Mouse (Mus musculus): ENCODE measurements around the gene Ccdc18. TPM values are rescaled to one million over a fixed set of nuclear protein-coding genes. Genes with fewer than 3 reads are reported as not detected.
"Not testable (repeated sequence)": the region's sequence is repeated elsewhere in the genome, so short reads cannot be mapped to it uniquely, and the experiment has no call there.

Ccdc18 gene
- polyA plus RNA-seq, 1 experiment from 2014 or later = 9.8 TPM

DNA sequence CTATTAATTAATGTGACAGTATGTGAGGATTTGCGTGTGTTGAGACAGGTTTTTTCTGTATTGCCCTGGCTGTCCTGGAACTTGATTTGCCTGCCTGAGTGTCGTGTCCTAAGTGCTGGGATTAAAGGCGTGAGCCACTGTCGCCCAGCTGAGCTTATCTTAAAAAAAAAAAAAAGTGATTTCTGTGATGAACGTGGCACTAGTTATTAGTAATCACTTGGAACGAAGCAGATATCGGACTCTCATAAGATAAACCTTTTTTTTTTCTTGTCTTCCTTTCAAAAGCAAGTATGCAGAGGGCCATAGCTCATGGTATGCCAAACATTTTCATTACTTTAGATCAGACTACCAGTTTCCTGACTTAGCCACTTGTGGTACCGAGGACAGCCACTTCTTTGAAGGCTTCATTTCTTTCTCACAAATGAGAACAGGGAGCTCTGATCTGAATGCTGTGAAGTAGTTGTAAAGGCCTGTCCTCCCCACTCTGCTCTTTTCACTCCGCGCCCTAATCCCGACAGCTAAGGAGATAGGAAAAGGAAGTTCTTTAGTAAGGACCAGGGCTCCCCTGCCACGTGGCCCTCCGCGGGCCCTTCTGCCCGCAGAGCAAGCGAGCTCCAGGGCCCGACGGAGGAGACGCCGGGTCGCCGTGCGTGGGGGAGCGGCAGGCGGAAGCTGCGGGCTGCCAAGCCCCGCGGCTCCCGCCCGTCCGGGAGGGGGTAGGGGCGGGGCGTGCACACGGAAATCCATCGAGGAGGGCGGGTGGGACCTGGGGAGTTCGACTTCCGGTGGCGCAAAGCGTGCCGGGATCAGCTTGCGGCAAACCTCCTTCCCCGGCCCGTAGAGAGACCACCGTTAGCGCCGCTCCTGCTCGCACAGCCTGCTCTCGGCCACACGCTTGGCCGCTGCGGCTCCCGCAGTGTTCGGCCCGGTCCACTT, 135.7 kb downstream of the Ccdc18 start, which contains the start of gene Dr1:
TSS of gene Dr1 (plus strand) at position 771 of the 936 bp plus-strand sequence.
- WGBS = 2% methylated on average over 55 of the region's 55 CpGs
- peak; percentile 94 for DNase-seq (ENCODE audit: low spot score)
- H3K27me3 ChIP-seq (ENCODE audit: insufficient read depth, poor library complexity, severe bottlenecking) = no peaks in the 10 kb centered on the region
- no peaks in the 10 kb centered on the region for H3K9me3 ChIP-seq
- H3K27ac ChIP-seq = peak within 1 kb of the TSS; percentile 98
- H3K36me3 ChIP-seq = peaks cover 4% of the 10 kb centered on the region; the same call in 1 of the 2 replicates
- H3K4me1 ChIP-seq = peaks cover 12% of the 10 kb centered on the region; the same call in 1 of the 2 replicates
- peak within 1 kb of the TSS; percentile 92 for H3K4me3 ChIP-seq

DNA sequence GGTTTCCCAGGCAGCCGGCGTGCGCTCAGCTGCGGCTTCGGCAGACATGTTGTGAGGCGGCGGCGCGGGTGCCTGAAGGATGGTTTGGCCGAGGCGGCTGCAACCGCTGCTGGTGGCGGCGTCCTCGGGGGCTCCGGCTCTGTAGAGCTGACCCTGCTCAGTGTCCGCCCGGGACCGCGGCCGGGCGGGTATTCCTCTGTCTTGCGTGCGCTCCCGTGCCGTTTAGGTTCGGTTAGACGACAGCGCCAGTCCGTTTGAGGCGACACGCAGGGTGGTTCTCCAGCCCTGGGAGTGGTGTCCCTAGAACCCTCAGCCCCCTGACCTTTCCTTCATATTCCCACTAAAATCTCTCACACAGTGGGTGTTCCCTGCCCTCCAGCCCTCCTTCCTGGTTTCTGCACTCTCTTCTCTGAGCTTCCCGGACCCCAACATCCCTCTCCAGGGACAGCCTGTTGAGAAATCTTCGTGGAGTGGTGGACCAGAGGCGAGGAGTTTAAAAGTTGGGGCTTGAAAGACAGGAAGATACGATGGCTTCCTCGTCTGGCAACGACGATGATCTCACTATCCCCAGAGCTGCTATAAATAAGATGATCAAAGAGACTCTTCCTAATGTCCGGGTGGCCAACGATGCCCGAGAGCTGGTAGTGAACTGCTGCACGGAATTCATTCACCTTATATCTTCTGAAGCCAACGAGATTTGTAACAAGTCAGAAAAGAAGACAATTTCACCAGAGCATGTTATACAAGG, 136.6 kb downstream of the Ccdc18 start:
- WGBS = under 1% methylated on average over 44 of the region's 44 CpGs
- Histone ChIP-seq H3K36me3 (peaks cover 8% of the 10 kb centered on the region; the same call in 1 of the 2 replicates), H3K27ac (peak overlapping the region; percentile 98), H3K27me3 (ENCODE audit: insufficient read depth, poor library complexity, severe bottlenecking) (no peaks in the 10 kb centered on the region), H3K9me3 (no peaks in the 10 kb centered on the region), H3K4me1 (peaks cover 12% of the 10 kb centered on the region; the same call in 1 of the 2 replicates), H3K4me3 (peak overlapping the region; percentile 92)
- DNase-seq (ENCODE audit: low spot score) = peak; percentile 77

DNA sequence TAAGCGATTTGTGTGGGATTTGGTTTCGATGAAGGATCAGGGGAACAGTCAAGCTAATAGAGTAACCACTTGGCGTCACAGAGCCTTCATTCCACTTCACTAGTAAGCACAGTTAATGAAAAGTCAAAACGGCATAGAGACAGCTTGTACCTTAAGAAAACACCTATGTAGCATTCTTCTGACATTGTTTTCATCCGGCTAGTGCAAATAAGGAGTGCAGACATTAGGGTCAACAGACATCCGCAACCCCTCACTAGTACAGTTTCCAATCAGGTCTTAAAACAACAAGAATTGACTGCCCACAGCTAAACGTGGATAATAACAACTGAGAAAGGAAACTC, 137.1 kb downstream of the Ccdc18 start:
- Histone ChIP-seq H3K4me1 (peaks cover 12% of the 10 kb centered on the region; the same call in 1 of the 2 replicates), H3K9me3 (no peaks in the 10 kb centered on the region), H3K36me3 (peaks cover 8% of the 10 kb centered on the region; the same call in 1 of the 2 replicates), H3K4me3 (peak overlapping the region; percentile 92), H3K27me3 (ENCODE audit: insufficient read depth, poor library complexity, severe bottlenecking) (no peaks in the 10 kb centered on the region), H3K27ac (peak overlapping the region; percentile 98; the same call in 1 of the 2 replicates)
- no peak for DNase-seq (ENCODE audit: low spot score)
- 12% methylated on average over 7 of the region's 7 CpGs for WGBS

DNA sequence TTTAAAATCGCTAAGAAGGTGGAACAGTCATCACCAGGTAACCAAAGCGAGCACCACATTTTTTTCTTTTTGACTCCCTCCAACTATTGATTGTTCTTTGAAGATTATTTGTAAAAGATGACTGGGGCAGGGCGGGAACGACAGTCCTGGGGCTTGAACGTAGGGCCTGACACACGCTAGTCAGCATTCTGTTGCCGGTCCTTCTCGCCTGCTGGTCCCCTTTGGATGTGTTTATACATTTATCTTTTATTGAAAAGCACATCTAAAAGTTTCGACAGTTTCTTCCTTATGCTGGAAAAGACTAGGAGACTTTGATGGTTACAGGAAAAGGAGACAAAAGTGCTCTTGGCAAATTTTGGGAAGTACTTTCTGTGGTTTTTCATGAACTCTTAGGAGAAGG, 137.7 kb downstream of the Ccdc18 start:
- DNase-seq (ENCODE audit: low spot score) = no peak
- Histone ChIP-seq H3K27me3 (ENCODE audit: insufficient read depth, poor library complexity, severe bottlenecking) (no peaks in the 10 kb centered on the region), H3K4me1 (peaks cover 12% of the 10 kb centered on the region; the same call in 1 of the 2 replicates), H3K27ac (no peak overlapping the region), H3K9me3 (no peaks in the 10 kb centered on the region), H3K4me3 (peak overlapping the region; percentile 92), H3K36me3 (peaks cover 8% of the 10 kb centered on the region; the same call in 1 of the 2 replicates)
- 41% methylated on average over 9 of the region's 9 CpGs for WGBS

DNA sequence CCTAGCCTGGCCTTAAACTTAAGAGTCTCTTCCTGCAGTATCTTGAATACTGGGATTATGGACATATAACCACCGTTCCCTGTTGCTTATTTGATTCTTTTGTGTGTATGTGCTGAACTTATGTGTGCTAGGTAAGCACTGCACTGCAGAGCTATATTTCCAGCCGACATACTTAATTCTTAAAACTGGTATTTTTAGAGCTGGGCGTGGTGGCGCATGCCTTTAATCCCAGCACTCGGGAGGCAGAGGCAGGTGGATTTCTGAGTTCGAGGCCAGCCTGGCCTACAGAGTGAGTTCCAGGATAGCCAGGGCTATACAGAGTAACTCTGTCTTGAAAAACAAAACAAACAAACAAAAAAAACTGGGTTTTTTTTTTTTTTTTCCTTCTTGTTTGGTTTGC, 138.7 kb downstream of the Ccdc18 start:
- not testable (repeated sequence) for DNase-seq (ENCODE audit: low spot score); H3K27ac ChIP-seq; H3K9me3 ChIP-seq; H3K27me3 ChIP-seq (ENCODE audit: insufficient read depth, poor library complexity, severe bottlenecking)
- H3K4me3 ChIP-seq = peak overlapping the region; percentile 92
- H3K4me1 ChIP-seq = peaks cover 12% of the 10 kb centered on the region; the same call in 1 of the 2 replicates
- 92% methylated on average over 6 of the region's 6 CpGs for WGBS
- H3K36me3 ChIP-seq = peaks cover 15% of the 10 kb centered on the region

Other genes starting within 250 kb of the Ccdc18 start
- 61.9 and 78.8 TPM in 2 replicates for gene Rpl5, start 232.4 kb upstream of the Ccdc18 start, polyA plus RNA-seq (2016; fragmentation: Nextera tagmentation; extraction: Ambion mirVana)
- gene Fam69a, start 145.8 kb upstream of the Ccdc18 start, polyA plus RNA-seq (2016; fragmentation: Nextera tagmentation; extraction: Ambion mirVana) = 18.6 and 20.0 TPM in 2 replicates
- 99.8 and 115 TPM in 2 replicates for gene Mtf2, start 67.2 kb upstream of the Ccdc18 start, polyA plus RNA-seq (2016; fragmentation: Nextera tagmentation; extraction: Ambion mirVana)
- gene Tmed5, start 255 bp upstream of the Ccdc18 start, polyA plus RNA-seq (2016; fragmentation: Nextera tagmentation; extraction: Ambion mirVana) = 28.7 and 33.8 TPM in 2 replicates
- 29.3 and 32.9 TPM in 2 replicates for gene Dr1, start 136.0 kb downstream of the Ccdc18 start, polyA plus RNA-seq (2016; fragmentation: Nextera tagmentation; extraction: Ambion mirVana)
- gene Pigg, start 179.7 kb downstream of the Ccdc18 start, polyA plus RNA-seq (2016; fragmentation: Nextera tagmentation; extraction: Ambion mirVana) = 6.9 and 7.9 TPM in 2 replicates
- gene Gm42517, start 235.0 kb downstream of the Ccdc18 start, polyA plus RNA-seq (2016; fragmentation: Nextera tagmentation; extraction: Ambion mirVana) = 0.06 TPM in 1 of 2 replicates, not detected in the other

All from heart, embryonic 10.5 days (tissue).